Mouse (Mus musculus) olfactory bulb, adult 2 months (tissue): ENCODE measurements around the gene Mansc4.

ENCODE experiments used
- CTCF ChIP-seq: fragments of 200-500 bp; IDR thresholded peaks from 2 replicates; pipeline ENCODE4 v1.5.1; 2012; ENCODE audit warnings: low read depth, mild to moderate bottlenecking, low read length, moderate library complexity; ENCODE audit not compliant: insufficient read depth
- POLR2A ChIP-seq: fragments of 200-500 bp; IDR thresholded peaks from 2 replicates; pipeline ENCODE4 v1.6.1; 2012; ENCODE audit warnings: mild to moderate bottlenecking, low read depth, low read length, moderate library complexity; ENCODE audit not compliant: insufficient read depth

DNA sequence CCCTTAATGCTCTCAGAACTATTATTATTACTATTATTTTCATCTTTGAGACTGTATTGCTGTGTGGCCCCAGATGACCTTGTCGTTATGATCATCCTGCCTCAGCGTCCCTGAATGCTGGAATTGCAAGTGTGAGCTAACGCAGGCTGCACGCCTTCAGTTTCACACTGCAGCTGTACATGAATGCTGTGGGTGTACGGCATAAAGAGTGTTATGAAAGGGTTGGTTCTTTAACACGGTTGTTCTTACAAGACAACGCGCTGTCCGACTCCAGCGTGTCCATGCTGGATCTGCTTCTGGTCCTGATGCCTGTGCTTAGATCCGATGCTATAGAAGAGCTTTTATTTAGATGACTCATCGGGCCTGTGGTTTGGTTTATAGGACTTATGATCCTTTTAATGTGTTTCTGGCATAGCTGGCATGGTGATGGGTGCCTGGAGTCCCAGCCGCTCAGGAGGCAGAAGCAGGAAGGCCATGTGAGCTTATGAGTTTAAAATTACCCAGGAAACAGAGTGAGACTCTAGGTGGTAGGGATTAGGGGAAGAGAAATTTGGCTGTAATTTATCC, 37.5 kb downstream of the Mansc4 start:
- 0 out of 2 replicates have a peak, but pooled peaks have one; percentile 10 for TF ChIP-seq POLR2A
- no peak for TF ChIP-seq CTCF
